Mouse (Mus musculus) monocyte, adult 5-6 weeks (primary cell): ENCODE results near the gene Spcs2. TPM values are rescaled to one million over a fixed set of nuclear protein-coding genes. Genes with fewer than 3 reads are reported as not detected.
A peak's percentile ranks its signal among the peaks of the same experiment; 100 is the strongest.

Experiments
- ATAC-seq: fragments of 153-309, 156-312 bp; replicated peaks from 2 replicates; pipeline ENCODE4 v1.8.0; 2017; ENCODE audit warnings: mild to moderate bottlenecking; ENCODE audit not compliant: low TSS enrichment, insufficient number of reproducible peaks, severe bottlenecking, poor library complexity, low FRiP score
- total RNA-seq: library from RNA; stranded (forward); fragments of 200-1000, 200-491, 200-594 nt; gene quantifications from 3 replicates; pipeline ENCODE4 v1.2.3, GENCODE M21; 2017

Spcs2 gene
- total RNA-seq, result 121 to 148 TPM (median 139 TPM) in 3 replicates

GRCm38 (mm10) chr7:99863362-99863761, at the start of gene Spcs2:
Spcs2 (minus strand) TSS chr7:99863462.
- ATAC-seq, result no peak

- ATAC-seq, result no peak
These were observed 47.8 kb upstream of the Spcs2 start for GRCm38 (mm10) chr7:99911038-99911437.

DNA sequence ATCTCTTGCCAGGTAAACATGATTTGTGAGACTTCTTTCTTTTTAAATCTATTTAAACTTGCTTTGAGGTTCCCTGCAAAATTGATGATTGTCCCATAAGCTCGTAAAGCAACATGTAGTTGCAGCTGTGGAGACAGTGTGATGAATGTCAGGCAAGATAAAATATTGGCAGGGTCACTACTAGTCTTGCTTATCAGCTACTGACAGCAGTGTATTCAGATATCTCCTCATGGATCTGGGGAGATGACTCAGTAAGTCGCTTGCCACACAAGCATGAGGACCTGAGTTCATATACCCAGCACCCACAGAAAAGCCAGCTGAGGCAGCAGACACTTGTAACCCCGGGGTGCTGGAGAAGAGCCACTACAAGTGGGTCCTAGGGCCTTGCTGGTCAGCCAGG, 44.2 kb upstream of the Spcs2 start:
- no peak; the same call in 1 of the 2 replicates for ATAC-seq

DNA sequence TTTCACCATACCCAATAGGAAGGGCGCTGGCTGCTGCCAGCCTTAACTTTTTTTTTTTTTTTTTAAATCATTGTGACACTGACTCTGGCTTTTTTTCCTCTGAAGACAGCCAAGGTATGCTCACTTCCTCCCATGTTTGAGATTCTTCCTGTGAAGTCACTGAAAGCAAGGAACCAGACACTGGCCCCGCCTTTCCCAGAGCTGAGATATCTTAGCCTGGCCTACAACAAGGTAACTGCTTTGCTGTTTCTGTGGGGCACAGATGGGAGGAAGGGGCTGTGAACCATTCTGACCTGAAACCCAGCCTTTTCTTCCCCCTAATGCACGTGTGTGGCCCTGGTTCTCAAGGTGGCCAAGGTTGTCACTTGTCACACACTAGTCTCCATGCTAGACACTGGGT, 43.1 kb upstream of the Spcs2 start:
- ATAC-seq, result no peak

DNA sequence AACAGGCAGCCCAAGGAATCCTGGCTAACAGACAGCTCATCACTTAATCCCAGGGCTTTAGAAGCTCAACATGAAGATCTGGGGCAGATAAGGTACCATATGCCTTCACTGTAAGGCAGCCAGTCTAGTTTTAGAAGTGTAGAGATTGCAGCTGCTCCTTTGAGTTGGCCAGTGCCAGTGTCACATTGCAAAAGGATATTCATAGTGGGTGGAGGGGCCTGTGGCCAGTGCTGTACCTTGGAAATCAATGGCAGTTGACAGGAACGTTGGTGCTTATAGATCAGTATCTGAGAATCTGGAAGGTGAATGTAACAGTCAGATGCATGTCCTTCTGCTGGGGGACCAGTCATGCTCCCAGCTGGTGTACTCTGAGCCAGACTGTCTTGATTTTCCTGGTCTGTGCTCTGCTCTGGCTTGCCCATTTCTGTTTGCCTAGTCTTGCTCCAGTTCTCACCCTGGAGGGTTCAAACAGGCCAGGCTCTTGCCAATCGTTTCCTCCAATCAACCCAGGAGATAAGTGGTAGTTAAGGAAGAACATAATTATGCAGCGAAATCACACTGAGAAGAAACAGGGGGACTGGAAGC, 41.3 kb upstream of the Spcs2 start:
- ATAC-seq, result no peak

- ATAC-seq, result no peak
These were observed 39.8 kb upstream of the Spcs2 start for GRCm38 (mm10) chr7:99902918-99903665.

DNA sequence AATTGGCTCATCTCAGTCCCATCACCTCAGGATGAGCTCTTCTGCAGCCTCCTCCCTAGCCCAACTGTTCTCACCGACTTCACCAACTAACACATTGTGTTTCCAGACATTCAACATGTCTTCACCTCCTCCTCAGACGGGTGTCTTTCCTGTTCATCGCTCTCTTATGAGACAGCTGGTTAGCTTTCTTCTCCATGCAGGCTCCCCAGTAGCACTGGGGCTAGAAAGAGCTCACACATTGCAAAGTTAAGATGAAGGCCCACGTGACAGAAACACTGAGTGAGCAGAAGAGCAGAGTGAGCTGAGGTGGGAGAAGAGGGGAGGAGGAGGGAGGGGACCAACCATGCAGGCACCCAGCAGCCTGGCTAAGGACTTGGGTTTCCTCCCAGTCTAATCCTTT, 38.9 kb upstream of the Spcs2 start:
- no peak for ATAC-seq

DNA sequence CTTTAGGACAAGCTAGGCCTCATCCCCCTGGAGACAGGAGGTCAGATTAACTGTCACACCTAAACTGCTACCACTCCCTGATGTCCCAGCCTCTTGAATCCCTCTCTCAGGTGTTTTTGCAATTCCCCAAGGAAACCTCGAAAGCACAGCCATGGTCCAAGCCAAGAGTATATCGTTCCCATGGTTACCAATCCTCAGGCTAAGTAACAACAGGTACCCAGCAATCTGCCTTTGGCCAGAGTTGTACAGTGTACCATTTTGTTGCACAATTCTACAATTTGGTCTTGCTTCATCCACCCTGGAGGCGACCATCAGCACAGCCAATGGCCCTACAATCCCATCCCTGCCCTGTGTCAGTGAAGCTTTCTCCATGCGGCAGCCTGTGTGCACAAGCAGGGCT, 33.6 kb upstream of the Spcs2 start:
- ATAC-seq, result no peak

DNA sequence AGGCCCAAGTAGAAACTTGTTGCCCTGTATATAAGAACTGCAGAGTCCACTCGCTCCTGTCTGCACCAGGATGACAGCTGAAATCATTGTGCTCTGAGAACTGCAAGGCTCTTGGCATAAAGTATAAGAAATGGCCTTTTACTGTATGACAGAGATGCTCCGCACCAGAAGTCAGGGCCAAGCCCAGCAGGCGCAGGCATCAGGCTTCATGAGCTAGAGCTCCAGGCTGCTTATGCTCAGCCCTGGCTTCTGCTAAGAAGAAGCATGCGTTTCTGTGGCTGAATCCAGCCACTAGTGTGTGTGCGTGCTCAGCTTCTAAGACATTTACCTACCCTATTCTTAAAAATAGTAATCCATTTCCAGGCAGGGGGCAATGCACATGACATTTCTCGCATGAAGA, 31.2 kb upstream of the Spcs2 start:
- no peak for ATAC-seq

- no peak for ATAC-seq
These were observed 30.7 kb upstream of the Spcs2 start for GRCm38 (mm10) chr7:99893967-99894366.

DNA sequence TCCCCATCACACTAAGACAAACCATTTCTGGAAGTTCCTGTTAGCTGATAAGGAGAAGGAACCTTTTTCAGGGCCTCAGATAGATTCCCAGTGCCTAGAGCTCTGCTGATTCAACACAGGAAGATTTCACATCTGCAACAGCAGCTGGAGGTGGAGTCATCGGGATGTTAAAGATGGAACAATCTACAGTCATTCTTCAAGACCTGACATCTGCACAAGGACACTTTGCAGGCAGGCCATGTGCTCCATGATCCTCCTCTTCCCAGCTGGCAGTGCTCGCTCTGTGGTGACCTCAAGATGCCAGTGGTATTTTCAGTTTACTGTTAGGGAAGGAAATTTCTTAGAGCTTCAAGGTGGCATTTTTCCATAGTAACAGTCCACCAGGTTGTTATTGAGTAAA, 29.1 kb upstream of the Spcs2 start:
- ATAC-seq, result no peak

DNA sequence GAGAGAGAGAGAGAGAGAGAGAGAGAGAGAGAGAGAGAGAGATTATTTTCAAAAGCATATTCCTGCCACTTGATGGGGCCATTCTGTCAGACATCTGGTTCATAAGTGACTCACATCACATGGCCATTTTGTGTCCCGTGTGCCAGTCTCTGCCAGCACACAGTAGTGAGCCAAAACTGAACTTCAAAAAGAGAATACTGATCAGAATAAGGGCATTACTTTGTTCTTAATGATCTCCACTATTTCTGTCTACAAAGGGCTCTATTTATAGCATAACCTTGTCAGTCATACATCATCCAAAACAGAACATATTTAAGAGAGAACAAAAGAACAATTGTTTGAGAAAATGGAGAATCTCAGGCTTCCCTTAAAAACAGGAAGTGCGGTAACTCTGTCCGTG, 28.2 kb upstream of the Spcs2 start:
- ATAC-seq, result no peak

DNA sequence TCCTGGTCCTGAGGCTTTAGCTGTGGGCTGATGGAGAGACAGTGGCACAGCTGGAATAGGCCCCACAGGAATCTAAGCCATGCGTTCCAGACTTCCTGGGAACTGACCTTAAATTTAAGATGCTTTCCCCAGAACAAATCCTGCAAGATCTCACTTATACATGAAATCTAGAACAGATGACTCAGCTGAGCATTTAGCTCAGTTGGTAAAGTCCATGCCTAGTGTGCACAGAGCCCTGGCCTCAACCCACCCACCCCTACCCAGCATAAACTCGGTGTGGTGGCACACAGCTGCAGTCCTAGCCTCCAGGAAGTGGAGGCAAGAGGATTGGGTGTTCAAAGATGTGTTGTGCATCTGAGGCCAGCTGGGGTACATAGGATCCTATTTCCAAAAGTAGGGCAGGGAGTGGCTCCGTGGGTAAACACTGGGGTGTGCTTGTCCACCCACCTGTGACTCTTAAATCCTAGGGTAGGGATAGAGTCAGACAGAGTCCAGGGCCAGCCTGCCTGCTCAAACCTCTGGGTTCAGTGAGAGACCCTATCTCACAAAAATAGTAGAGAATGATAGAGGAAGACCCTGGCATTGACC, 27.0 kb upstream of the Spcs2 start:
- no peak for ATAC-seq

DNA sequence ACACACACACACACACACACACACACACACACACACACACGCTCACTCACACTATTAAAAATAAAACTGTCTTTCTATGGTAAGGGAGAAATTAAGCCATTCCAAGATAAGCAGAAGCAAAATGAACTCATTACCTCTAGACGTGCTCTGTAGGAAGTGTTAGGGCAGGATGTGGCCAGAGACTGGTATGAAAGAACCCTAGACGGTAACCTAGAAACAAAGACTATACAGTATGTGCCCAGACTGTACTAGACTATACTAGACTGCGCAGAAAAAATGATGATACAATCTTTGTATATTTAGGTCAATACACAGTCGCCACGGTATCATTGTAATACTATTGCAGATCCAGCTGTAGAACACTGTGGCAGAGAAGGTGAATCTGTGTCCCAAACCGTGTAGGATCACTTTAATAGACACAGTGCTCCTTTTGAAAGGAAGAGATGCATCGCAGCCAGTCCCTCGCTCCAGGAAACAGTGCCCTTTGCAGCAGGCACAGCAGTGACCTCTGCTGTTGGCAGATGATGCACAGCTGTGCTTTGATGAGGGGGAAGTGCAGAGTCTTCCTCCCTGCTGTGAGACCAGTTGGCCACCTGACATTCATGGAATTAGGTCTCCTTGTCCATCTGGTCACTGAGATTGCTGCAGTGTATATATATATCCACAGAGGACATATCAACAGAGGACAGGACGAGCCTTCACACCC, 26.1 kb upstream of the Spcs2 start:
- ATAC-seq, result no peak

DNA sequence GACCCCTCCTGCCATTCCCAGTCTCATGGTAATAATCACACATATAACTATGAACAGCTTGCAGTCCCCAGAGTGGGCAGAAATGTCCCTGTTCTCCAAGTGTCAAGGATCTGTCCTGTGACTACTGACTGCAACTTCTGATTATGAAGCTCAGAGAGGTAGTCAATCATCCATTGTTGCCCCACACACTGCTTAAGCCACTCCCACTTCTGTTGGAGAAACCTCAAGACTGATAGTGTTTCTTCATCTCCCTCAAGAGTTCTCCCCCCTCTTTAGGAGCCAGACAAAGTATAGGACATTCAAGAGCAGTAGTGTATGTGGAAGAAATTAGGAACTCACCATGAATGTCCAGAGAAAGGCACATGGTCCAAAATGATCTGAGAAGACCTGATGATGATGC, 24.5 kb upstream of the Spcs2 start:
- ATAC-seq, result no peak

- 0 out of 2 replicates have a peak, but pooled peaks have one; percentile 21 for ATAC-seq
These were observed 24.0 kb upstream of the Spcs2 start for GRCm38 (mm10) chr7:99887230-99887735.

GRCm38 (mm10) chr7:99878254-99878653, 15.0 kb upstream of the Spcs2 start:
- no peak for ATAC-seq

- ATAC-seq, result peak; percentile 75
These were observed 13.1 kb upstream of the Spcs2 start for GRCm38 (mm10) chr7:99876345-99876744.

GRCm38 (mm10) chr7:99875891-99876290, 12.6 kb upstream of the Spcs2 start:
- no peak for ATAC-seq
